In the genomic region with DNA sequence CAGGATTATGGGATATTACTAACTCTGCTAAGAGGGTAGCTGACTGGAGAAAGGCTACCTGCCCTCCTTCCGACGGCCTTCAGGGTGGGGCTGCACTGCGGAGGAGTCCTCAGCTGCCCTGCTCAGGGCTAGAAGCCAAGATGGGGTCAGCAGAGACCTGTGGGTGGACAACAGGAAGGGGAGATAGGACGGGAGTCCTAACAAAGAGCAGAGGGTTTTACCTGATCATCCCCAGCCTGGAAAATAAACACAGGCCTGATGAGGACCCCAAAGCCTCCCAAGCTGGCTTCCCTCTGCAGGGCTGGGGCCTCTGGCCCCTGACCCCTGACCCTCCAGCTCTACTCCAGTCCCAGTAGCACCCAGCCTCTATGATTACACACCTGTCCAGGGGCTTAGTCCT, we compare ENCODE assay signal across 9 mouse cellular contexts. TPM values are rescaled to one million over a fixed set of nuclear protein-coding genes. Genes with fewer than 3 reads are reported as not detected.
DNase-seq lines count a peak whose midpoint lies in the region; ATAC-seq lines count a peak whose summit lies in the region.
"Had no signal": no experiment of that assay in that cellular context is flagged by ENCODE, and none has a peak within 500 bp of the region (broad histone marks: within the 10 kb centered on the region; RNA-seq: fewer than 3 reads in every experiment).

No protein-coding gene starts in this region.

- no peak for DNase-seq in heart, postnatal 36 days

- H3K27ac ChIP-seq in heart, embryonic 12.5 days (ENCODE audit: poor library complexity, severe bottlenecking), result peak overlapping the region; percentile 87
- H3K27ac ChIP-seq in intestine, embryonic 16.5 days (ENCODE audit: low read length), result peak overlapping the region; percentile 89
- peak overlapping the region; percentile 94 for H3K27ac ChIP-seq in stomach, embryonic 16.5 days (ENCODE audit: low read length)
- no peak overlapping the region for H3K27ac ChIP-seq in midbrain, embryonic 16.5 days (ENCODE audit: low read length)
- H3K27ac ChIP-seq: midbrain, embryonic 13.5 days had no signal

- no peak overlapping the region; the same call in 1 of the 2 replicates for H3K4me3 ChIP-seq in heart, embryonic 12.5 days
- H3K4me3 ChIP-seq in megakaryocyte, embryonic 14.5 days (replicated peaks), result peak overlapping the region; percentile 82
- H3K4me3 ChIP-seq in intestine, embryonic 16.5 days (ENCODE audit: low read length), result peak overlapping the region; percentile 26; the same call in 1 of the 2 replicates
- peak overlapping the region; percentile 20; the same call in 1 of the 2 replicates for H3K4me3 ChIP-seq in stomach, embryonic 16.5 days (replicated peaks; ENCODE audit: low read length)
- H3K4me3 ChIP-seq in midbrain, embryonic 16.5 days (ENCODE audit: low read depth, low read length), result no peak overlapping the region
- H3K4me3 ChIP-seq: midbrain, embryonic 13.5 days had no signal

- ATAC-seq in heart, embryonic 12.5 days (ENCODE audit: insufficient number of reproducible peaks, low FRiP score), result no peak
- ATAC-seq in megakaryocyte, adult 5-6 weeks (ENCODE audit: poor library complexity, severe bottlenecking), result no peak
- no peak for ATAC-seq in intestine, embryonic 16.5 days
- ATAC-seq in stomach, embryonic 16.5 days (ENCODE audit: insufficient read depth, low FRiP score), result no peak
- no peak for ATAC-seq in frontal cortex, adult (ENCODE audit: low TSS enrichment)
- no peak for ATAC-seq in midbrain, embryonic 16.5 days
- ATAC-seq: midbrain, embryonic 13.5 days had no signal

- intact Hi-C loops in heart, postnatal 36 days (cut with DNase I), result no loop called here

- no peak overlapping the region for H3K9ac ChIP-seq in heart, embryonic 12.5 days
- H3K9ac ChIP-seq in intestine, embryonic 16.5 days (ENCODE audit: low read depth, low read length), result peak overlapping the region; percentile 57
- peak overlapping the region; percentile 63 for H3K9ac ChIP-seq in stomach, embryonic 16.5 days (ENCODE audit: low read length)
- no peak overlapping the region for H3K9ac ChIP-seq in midbrain, embryonic 16.5 days (ENCODE audit: low read depth, low read length)
- H3K9ac ChIP-seq: midbrain, embryonic 13.5 days had no signal

- H3K4me1 ChIP-seq in heart, embryonic 12.5 days (replicated peaks), result peaks cover 61% of the 10 kb centered on the region
- H3K4me1 ChIP-seq in megakaryocyte, embryonic 14.5 days, result peaks cover 97% of the 10 kb centered on the region
- H3K4me1 ChIP-seq in intestine, embryonic 16.5 days (ENCODE audit: control insufficient read depth, insufficient read depth, low read length), result peaks cover 68% of the 10 kb centered on the region
- H3K4me1 ChIP-seq in stomach, embryonic 16.5 days (ENCODE audit: control insufficient read depth, insufficient read depth, low read length), result peaks cover 45% of the 10 kb centered on the region
- H3K4me1 ChIP-seq in midbrain, embryonic 16.5 days (ENCODE audit: control insufficient read depth, insufficient read depth, low read length), result no peaks in the 10 kb centered on the region

- WGBS in heart, embryonic 12.5 days, result 37% methylated on average over 4 of the region's 4 CpGs
- 46% methylated on average over 4 of the region's 4 CpGs for WGBS in intestine, embryonic 16.5 days
- WGBS in stomach, embryonic 16.5 days, result 42% methylated on average over 4 of the region's 4 CpGs
- WGBS in midbrain, embryonic 16.5 days, result 63% methylated on average over 4 of the region's 4 CpGs

- 0 out of 2 replicates have a peak, but pooled peaks cover 8% of the 10 kb centered on the region for H3K36me3 ChIP-seq in heart, embryonic 12.5 days
- H3K36me3 ChIP-seq in megakaryocyte, embryonic 14.5 days (replicated peaks; ENCODE audit: low read length), result peaks cover 74% of the 10 kb centered on the region
- no peaks in the 10 kb centered on the region for H3K36me3 ChIP-seq in intestine, embryonic 16.5 days (ENCODE audit: control insufficient read depth, insufficient read depth, low read length)
- H3K36me3 ChIP-seq in stomach, embryonic 16.5 days (ENCODE audit: control insufficient read depth, insufficient read depth, low read length), result no peaks in the 10 kb centered on the region
- H3K36me3 ChIP-seq in midbrain, embryonic 16.5 days (ENCODE audit: control insufficient read depth, insufficient read depth, low read length), result no peaks in the 10 kb centered on the region
- H3K36me3 ChIP-seq: midbrain, embryonic 13.5 days had no signal

- H3K9me3 ChIP-seq in heart, embryonic 12.5 days (replicated peaks), result no peaks in the 10 kb centered on the region
- no peaks in the 10 kb centered on the region for H3K9me3 ChIP-seq in megakaryocyte, embryonic 14.5 days
- H3K9me3 ChIP-seq in intestine, embryonic 16.5 days (ENCODE audit: control insufficient read depth, low read length), result no peaks in the 10 kb centered on the region
- no peaks in the 10 kb centered on the region for H3K9me3 ChIP-seq in stomach, embryonic 16.5 days (replicated peaks; ENCODE audit: control insufficient read depth, low read length)
- no peaks in the 10 kb centered on the region for H3K9me3 ChIP-seq in midbrain, embryonic 16.5 days (replicated peaks; ENCODE audit: control insufficient read depth, low read length, poor library complexity, severe bottlenecking)
- H3K9me3 ChIP-seq: midbrain, embryonic 13.5 days had no signal

- H3K27me3 ChIP-seq in heart, embryonic 12.5 days (replicated peaks), result peaks cover 24% of the 10 kb centered on the region
- H3K27me3 ChIP-seq in megakaryocyte, embryonic 14.5 days (replicated peaks), result no peaks in the 10 kb centered on the region
- no peaks in the 10 kb centered on the region for H3K27me3 ChIP-seq in intestine, embryonic 16.5 days (replicated peaks; ENCODE audit: control insufficient read depth, insufficient read depth, low read length)
- H3K27me3 ChIP-seq in stomach, embryonic 16.5 days (ENCODE audit: control insufficient read depth, insufficient read depth, low read length), result no peaks in the 10 kb centered on the region
- H3K27me3 ChIP-seq in midbrain, embryonic 16.5 days (ENCODE audit: control insufficient read depth, insufficient read depth, low read depth, low read length), result peaks cover 7% of the 10 kb centered on the region

- peak overlapping the region; percentile 60 for H3K4me2 ChIP-seq in heart, embryonic 12.5 days
- H3K4me2 ChIP-seq in intestine, embryonic 16.5 days (ENCODE audit: low read depth, low read length), result peak overlapping the region; percentile 55
- H3K4me2 ChIP-seq in stomach, embryonic 16.5 days (ENCODE audit: low read depth, low read length), result peak overlapping the region; percentile 45
- no peak overlapping the region for H3K4me2 ChIP-seq in midbrain, embryonic 16.5 days (ENCODE audit: low read length)

RNA-seq across cellular contexts. Expression of a gene that starts 14.8 kb away (rescaled TPM):
- 0.30 and 0.46 TPM in 2 replicates for polyA plus RNA-seq in heart, embryonic 12.5 days (2016; fragmentation: Nextera tagmentation; extraction: Ambion mirVana)
- under 1 TPM; 0.14 to 0.28 TPM for total RNA-seq in heart, postnatal 36 days (2021)
- polyA plus RNA-seq in megakaryocyte, embryonic 14.5 days (2012; ENCODE audit: insufficient read depth, low replicate concordance), result 7.0 and 16.6 TPM in 2 replicates
- total RNA-seq in megakaryocyte, adult 5-6 weeks (2015), result not detected in 2 replicates
- 0.04 TPM in 1 of 2 replicates, not detected in the other for total RNA-seq in megakaryocyte, adult 5-6 weeks (2017)
- 0.39 and 0.58 TPM in 2 replicates for polyA plus RNA-seq in intestine, embryonic 16.5 days (2015; fragmentation: Nextera tagmentation; extraction: Ambion mirVana)
- polyA plus RNA-seq in stomach, embryonic 16.5 days (2015; fragmentation: Nextera tagmentation; extraction: Ambion mirVana), result 0.63 and 1.0 TPM in 2 replicates
- polyA plus RNA-seq in midbrain, embryonic 16.5 days (2015; fragmentation: Nextera tagmentation; extraction: Ambion mirVana), result 1.3 TPM in 2 replicates

RNA-seq across cellular contexts. Expression of a gene that starts 31.8 kb away (rescaled TPM):
- polyA plus RNA-seq in heart, embryonic 12.5 days (2016; fragmentation: Nextera tagmentation; extraction: Ambion mirVana), result 0.26 and 0.30 TPM in 2 replicates
- under 1 TPM; 0.16 to 0.19 TPM for total RNA-seq in heart, postnatal 36 days (2021)
- polyA plus RNA-seq in megakaryocyte, embryonic 14.5 days (2012; ENCODE audit: insufficient read depth, low replicate concordance), result not detected in 2 replicates
- not detected in 2 replicates for total RNA-seq in megakaryocyte, adult 5-6 weeks (2015)
- not detected in 2 replicates for total RNA-seq in megakaryocyte, adult 5-6 weeks (2017)
- polyA plus RNA-seq in intestine, embryonic 16.5 days (2015; fragmentation: Nextera tagmentation; extraction: Ambion mirVana), result 1.4 and 1.6 TPM in 2 replicates
- 1.4 and 2.0 TPM in 2 replicates for polyA plus RNA-seq in stomach, embryonic 16.5 days (2015; fragmentation: Nextera tagmentation; extraction: Ambion mirVana)
- polyA plus RNA-seq in midbrain, embryonic 16.5 days (2015; fragmentation: Nextera tagmentation; extraction: Ambion mirVana), result 1.3 and 1.4 TPM in 2 replicates

RNA-seq across cellular contexts. Expression of a gene that starts 33.5 kb away (rescaled TPM):
- polyA plus RNA-seq in heart, embryonic 12.5 days (2016; fragmentation: Nextera tagmentation; extraction: Ambion mirVana), result 0.21 TPM in 1 of 2 replicates, not detected in the other
- under 1 TPM in 1 of 2 experiments, not detected in 1; 0.08 TPM for total RNA-seq in heart, postnatal 36 days (2021)
- not detected in 2 replicates for polyA plus RNA-seq in megakaryocyte, embryonic 14.5 days (2012; ENCODE audit: insufficient read depth, low replicate concordance)
- not detected in 2 replicates for total RNA-seq in megakaryocyte, adult 5-6 weeks (2015)
- total RNA-seq in megakaryocyte, adult 5-6 weeks (2017), result not detected in 2 replicates
- polyA plus RNA-seq in intestine, embryonic 16.5 days (2015; fragmentation: Nextera tagmentation; extraction: Ambion mirVana), result 0.27 and 0.39 TPM in 2 replicates
- polyA plus RNA-seq in stomach, embryonic 16.5 days (2015; fragmentation: Nextera tagmentation; extraction: Ambion mirVana), result 0.41 and 0.50 TPM in 2 replicates
- polyA plus RNA-seq in midbrain, embryonic 16.5 days (2015; fragmentation: Nextera tagmentation; extraction: Ambion mirVana), result 0.43 and 0.86 TPM in 2 replicates

Comparison
In these comparisons a context has a peak if more than half of its experiments do, and no peak if none do; other contexts are left out.
1. H3K4me3 ChIP-seq: peak in megakaryocyte, embryonic 14.5 days (single experiment), intestine, embryonic 16.5 days (single experiment) and stomach, embryonic 16.5 days (single experiment); none in heart, embryonic 12.5 days (single experiment) and midbrain, embryonic 16.5 days (single experiment).
2. H3K9ac ChIP-seq: peak in intestine, embryonic 16.5 days (single experiment) and stomach, embryonic 16.5 days (single experiment); none in heart, embryonic 12.5 days (single experiment) and midbrain, embryonic 16.5 days (single experiment).